In genomic region chr2:19156176-19156575, GRCm38 (mm10) we compare ENCODE assay signal across 7 mouse cellular contexts. TPM values are rescaled to one million over a fixed set of nuclear protein-coding genes. Genes with fewer than 3 reads are reported as not detected.
DNase-seq lines count a peak whose midpoint lies in the region; ATAC-seq and TF ChIP-seq lines count a peak whose summit lies in the region.

No protein-coding gene starts in this region.

- no peak overlapping the region for H3K4me2 ChIP-seq in kidney, postnatal 0 days (ENCODE audit: low read length)
- H3K4me2 ChIP-seq in kidney, embryonic 16.5 days (replicated peaks; ENCODE audit: low read depth, low read length), result no peak overlapping the region
- H3K4me2 ChIP-seq in CH12.LX (ENCODE audit: insufficient read depth, low read depth, poor library complexity, severe bottlenecking), result no peak overlapping the region
- no peak overlapping the region for H3K4me2 ChIP-seq in hindbrain, embryonic 14.5 days (replicated peaks)

- no peaks in the 10 kb centered on the region for H3K79me2 ChIP-seq in CH12.LX (replicated peaks; ENCODE audit: control insufficient read depth, extremely low read depth, insufficient read depth, poor library complexity, severe bottlenecking)

- TF ChIP-seq EP300 in CH12.LX (IDR thresholded peaks at IDR 0.05; ENCODE audit: low read length), result no peak

- DNase-seq in kidney, postnatal 0 days (ENCODE audit: low spot score), result peak; percentile 34
- peak; percentile 44 for DNase-seq in CH12.LX (ENCODE audit: extremely low read depth)
- DNase-seq in lung, postnatal 14 days, result peak; percentile 34
- DNase-seq in hindbrain, embryonic 14.5 days (ENCODE audit: low spot score), result no peak
- no peak for DNase-seq in layer of hippocampus, postnatal 25 days (ENCODE audit: extremely low spot score in 1 of 2, low spot score in 1 of 2)

- no peaks in the 10 kb centered on the region for H3K9me3 ChIP-seq in kidney, postnatal 0 days (replicated peaks; ENCODE audit: low read length)
- H3K9me3 ChIP-seq in kidney, embryonic 16.5 days (ENCODE audit: low read length), result no peaks in the 10 kb centered on the region
- no peaks in the 10 kb centered on the region for H3K9me3 ChIP-seq in CH12.LX (replicated peaks; ENCODE audit: low read length)
- no peaks in the 10 kb centered on the region for H3K9me3 ChIP-seq in hindbrain, embryonic 14.5 days (ENCODE audit: control insufficient read depth, low read length)

- dilution Hi-C loops in CH12.LX (cut with MboI; ENCODE audit: extremely low pct_ligation_motif_present, extremely low pct_unique_long_range_greater_than_20kb, low sequenced_read_pairs), result no loop called here

- ATAC-seq in kidney, postnatal 0 days (replicated peaks; ENCODE audit: low FRiP score, low read depth), result no peak
- ATAC-seq in kidney, embryonic 16.5 days (ENCODE audit: low FRiP score, low TSS enrichment), result no peak
- peak; percentile 40 for ATAC-seq in activated CD4-positive, CD25-positive, alpha-beta regulatory T cell, adult 4 months
- no peak for ATAC-seq in hindbrain, embryonic 14.5 days (ENCODE audit: low FRiP score)

- 70% methylated on average over 4 of the region's 4 CpGs for WGBS in kidney, postnatal 0 days
- WGBS in kidney, embryonic 16.5 days, result 72% methylated on average over 4 of the region's 4 CpGs
- WGBS in hindbrain, embryonic 14.5 days, result 84% methylated on average over 4 of the region's 4 CpGs

- H3K4me1 ChIP-seq in kidney, postnatal 0 days (replicated peaks; ENCODE audit: insufficient read depth, low read length), result no peaks in the 10 kb centered on the region
- peaks cover 8% of the 10 kb centered on the region for H3K4me1 ChIP-seq in kidney, embryonic 16.5 days (ENCODE audit: insufficient read depth, low read length)
- H3K4me1 ChIP-seq in CH12.LX (ENCODE audit: control insufficient read depth in 1 of 2, insufficient read depth in 2 of 2), result no peaks in the 10 kb centered on the region
- peaks cover 5% of the 10 kb centered on the region; the same call in 1 of the 2 replicates for H3K4me1 ChIP-seq in hindbrain, embryonic 14.5 days (replicated peaks; ENCODE audit: control insufficient read depth, insufficient read depth, low read length)

- TF ChIP-seq RAD21 in CH12.LX (IDR thresholded peaks at IDR 0.05; ENCODE audit: low read depth, low read length), result peak; percentile 65

- H3K36me3 ChIP-seq in kidney, postnatal 0 days (ENCODE audit: insufficient read depth, low read length), result no peaks in the 10 kb centered on the region
- H3K36me3 ChIP-seq in kidney, embryonic 16.5 days (ENCODE audit: insufficient read depth, low read length), result no peaks in the 10 kb centered on the region
- H3K36me3 ChIP-seq in CH12.LX (replicated peaks in 1 of 2; ENCODE audit: control insufficient read depth in 1 of 2, insufficient read depth in 1 of 2, low read length in 1 of 2), result no peaks in the 10 kb centered on the region
- H3K36me3 ChIP-seq in hindbrain, embryonic 14.5 days (replicated peaks; ENCODE audit: control insufficient read depth, insufficient read depth), result no peaks in the 10 kb centered on the region

- TF ChIP-seq POLR2A in CH12.LX (IDR thresholded peaks at IDR 0.05; ENCODE audit: low read depth, low read length), result no peak

- no peak overlapping the region for H3K9ac ChIP-seq in kidney, postnatal 0 days (ENCODE audit: low read depth, low read length)
- H3K9ac ChIP-seq in kidney, embryonic 16.5 days (replicated peaks; ENCODE audit: low read length), result no peak overlapping the region
- H3K9ac ChIP-seq in CH12.LX (ENCODE audit: insufficient read depth, low read depth), result no peak overlapping the region
- no peak overlapping the region for H3K9ac ChIP-seq in hindbrain, embryonic 14.5 days

- no peak overlapping the region for H3K4me3 ChIP-seq in kidney, postnatal 0 days (replicated peaks; ENCODE audit: low read depth, low read length)
- no peak overlapping the region for H3K4me3 ChIP-seq in kidney, embryonic 16.5 days (ENCODE audit: low read length)
- no peak overlapping the region for H3K4me3 ChIP-seq in CH12.LX (replicated peaks in 1 of 3; ENCODE audit: low read depth in 2 of 3, low read length in 2 of 3, poor library complexity in 1 of 3)
- H3K4me3 ChIP-seq in hindbrain, embryonic 14.5 days (replicated peaks; ENCODE audit: low read length), result no peak overlapping the region

- in situ Hi-C loops in CH12.LX (cut with MboI; ENCODE audit: low pct_ligation_motif_present, low pct_unique_long_range_greater_than_20kb, low sequenced_read_pairs), result no loop called here

- no peak overlapping the region for H3K27ac ChIP-seq in kidney, postnatal 0 days
- no peak overlapping the region for H3K27ac ChIP-seq in kidney, embryonic 16.5 days (ENCODE audit: low read length)
- no peak overlapping the region for H3K27ac ChIP-seq in CH12.LX (ENCODE audit: insufficient read depth, low read depth)
- no peak overlapping the region for H3K27ac ChIP-seq in hindbrain, embryonic 14.5 days

- peak; percentile 71 for TF ChIP-seq CTCF in kidney, postnatal 0 days (IDR thresholded peaks at IDR 0.05; ENCODE audit: low read depth)
- peak; percentile 43 to 69; a peak in 3 of 4 replicates for TF ChIP-seq CTCF in CH12.LX (conservative IDR thresholded peaks at IDR 0.05 in 1 of 2, IDR thresholded peaks at IDR 0.05 in 1 of 2; ENCODE audit: low read depth in 2 of 2, low read length in 2 of 2)

- H3K27me3 ChIP-seq in kidney, postnatal 0 days (ENCODE audit: insufficient read depth, low read length), result no peaks in the 10 kb centered on the region
- no peaks in the 10 kb centered on the region for H3K27me3 ChIP-seq in kidney, embryonic 16.5 days (ENCODE audit: insufficient read depth, low read length)
- no peaks in the 10 kb centered on the region for H3K27me3 ChIP-seq in CH12.LX (replicated peaks)
- no peaks in the 10 kb centered on the region for H3K27me3 ChIP-seq in hindbrain, embryonic 14.5 days (ENCODE audit: control insufficient read depth, insufficient read depth, low read length)

TF ChIP-seq in CH12.LX, 34 proteins besides CTCF, POLR2A, EP300 and RAD21:
- TF ChIP-seq MYC (IDR thresholded peaks at IDR 0.05; ENCODE audit: low read depth, low read length), result peak; percentile 59; the same call in 1 of the 2 replicates
- TF ChIP-seq PAX5 (IDR thresholded peaks at IDR 0.05; ENCODE audit: low read length), result no peak
- TF ChIP-seq POLR2AphosphoS2 (IDR thresholded peaks at IDR 0.05; ENCODE audit: low read depth, low read length), result no peak
- no peak for TF ChIP-seq E2F4 (IDR thresholded peaks at IDR 0.05; ENCODE audit: insufficient replicate concordance, low read depth, low read length)
- TF ChIP-seq MAX (IDR thresholded peaks at IDR 0.05; ENCODE audit: low read length), result 0 out of 2 replicates have a peak, but pooled peaks have one; percentile 35
- peak; percentile 58 for TF ChIP-seq SMC3 (IDR thresholded peaks at IDR 0.05; ENCODE audit: low read depth, low read length)
- TF ChIP-seq MAZ (IDR thresholded peaks at IDR 0.05; ENCODE audit: low read depth, low read length), result no peak

RNA-seq across cellular contexts. Expression of gene Armc3, which starts 42.9 kb away (rescaled TPM):
- polyA plus RNA-seq in kidney, postnatal 0 days (2015; fragmentation: Nextera tagmentation; extraction: Ambion mirVana), result 0.26 and 0.34 TPM in 2 replicates
- polyA plus RNA-seq in kidney, embryonic 16.5 days (2015; fragmentation: Nextera tagmentation; extraction: Ambion mirVana), result 0.21 and 0.30 TPM in 2 replicates
- 0.08 TPM in 2 replicates for total RNA-seq in CH12.LX (2012; rRNA removed)
- 0.20 and 0.21 TPM in 2 replicates for total RNA-seq in CH12.LX (2014; rRNA removed)
- 0.36 and 0.46 TPM in 2 replicates for polyA plus RNA-seq in CH12.LX (2012; ENCODE audit: insufficient read length, low read depth)
- polyA plus RNA-seq in activated CD4-positive, CD25-positive, alpha-beta regulatory T cell, adult 4 months (2017; shearing (Covaris generic)), result 1 to 10 TPM; 2.4 to 4.3 TPM
- 2.1 TPM in 2 replicates for polyA plus RNA-seq in hindbrain, embryonic 14.5 days (2014; fragmentation: Nextera tagmentation; extraction: Ambion mirVana)
- total RNA-seq in layer of hippocampus, postnatal 25 days (2021), result under 1 TPM; 0.39 to 0.66 TPM

Comparison
In these comparisons a context has a peak if more than half of its experiments do, and no peak if none do; other contexts are left out.
1. DNase-seq: peak in kidney, postnatal 0 days (single experiment), CH12.LX (single experiment) and lung, postnatal 14 days (single experiment); none in hindbrain, embryonic 14.5 days (single experiment) and layer of hippocampus, postnatal 25 days (0 of 2).